Mouse (Mus musculus) liver, adult 2 months (tissue): ENCODE measurements at regions not wholly inside any gene's neighbourhood (a gene's known extent, or its start where the extent isn't known, plus 50 kb on each side); places are given as distances from the start of the nearest gene placed in this dataset.

ENCODE experiments used
- CTCF ChIP-seq: fragments of 200-500 bp; IDR thresholded peaks from 2 replicates; pipeline ENCODE4 v1.5.1; 2011; ENCODE audit warnings: low read depth, low read length, control low read depth
- POLR2A ChIP-seq: fragments of 200-500 bp; IDR thresholded peaks from 2 replicates; pipeline ENCODE4 v1.6.1; 2011; ENCODE audit warnings: low read length, control low read depth; ENCODE audit not compliant: insufficient read depth; ENCODE audit errors: extremely low read depth

- TF ChIP-seq CTCF, result no peak
- TF ChIP-seq POLR2A, result no peak
Observed at GRCm38 (mm10) chr12:25265066-25265465, 168.1 kb upstream of the Id2 start.
